Mouse (Mus musculus) layer of hippocampus, postnatal 10 days (tissue): Measurements from ENCODE around the gene Zkscan16. TPM values are rescaled to one million over a fixed set of nuclear protein-coding genes. Genes with fewer than 3 reads are reported as not detected.

ENCODE experiments used
- DNase-seq, 2 experiments: peaks; one replicate each; pipeline ENCODE4 v3.0.0; 2021; ENCODE audit warnings: low spot score in 2 of 2
- long read RNA-seq: library from polyadenylated mRNA; stranded (forward); transcript quantifications from one replicate; pipeline ENCODE4 v2.0.0, GENCODE M21; 2023
- total RNA-seq, 2 experiments: library from RNA; stranded (reverse); gene quantifications; 2 replicates each; pipeline ENCODE4 v1.2.3; 2021

Zkscan16 gene
- total RNA-seq: 10 to 100 TPM; 22.5 to 26.9 TPM
- long read RNA-seq, partial matches to known transcripts: 2 of 4 reads
- long read RNA-seq, other reads (novel, unspliced or antisense): 2 of 4 reads

DNA sequence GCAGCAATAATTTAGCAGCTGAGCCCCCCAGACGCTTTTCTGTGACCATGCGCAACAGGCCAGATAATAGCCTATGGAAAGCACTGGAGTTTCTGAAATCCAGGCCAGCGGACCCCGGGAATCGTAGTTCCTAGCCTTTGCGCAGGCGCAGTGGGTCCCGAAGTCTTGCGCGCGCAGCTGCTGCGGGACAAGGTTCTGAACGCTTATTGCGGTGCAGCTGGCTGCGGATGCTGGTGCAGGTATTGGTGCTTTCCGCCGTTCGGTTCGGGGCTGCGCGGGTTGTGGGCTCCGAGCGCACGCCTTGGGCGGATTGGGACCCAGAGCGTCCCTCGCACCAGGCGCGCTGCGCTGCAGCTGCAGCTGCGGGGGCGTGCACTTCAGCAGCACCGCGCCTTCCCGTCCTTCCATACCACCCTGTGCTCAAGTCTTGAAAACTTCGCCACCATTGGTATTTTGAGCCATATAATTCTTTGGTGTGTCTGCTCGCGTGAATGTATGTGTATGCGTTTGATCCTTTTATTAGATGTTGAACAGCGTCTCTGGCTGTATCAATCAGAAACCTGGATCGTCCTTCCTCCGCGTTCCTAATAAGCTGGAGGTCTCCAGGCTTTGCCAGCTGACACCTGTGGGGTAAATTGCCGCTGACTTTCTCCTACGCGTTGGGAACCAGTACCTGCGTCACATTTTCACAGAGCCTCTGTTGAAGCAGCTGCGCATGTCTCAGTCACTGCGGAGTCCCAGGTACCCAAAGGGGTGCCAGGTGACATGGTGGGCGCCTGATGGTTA lies at the start of gene Zkscan16:
Zkscan16 (plus strand) TSS at position 209 of the 786 bp plus-strand sequence.
- DNase-seq: peak; percentile 91 to 93

DNA sequence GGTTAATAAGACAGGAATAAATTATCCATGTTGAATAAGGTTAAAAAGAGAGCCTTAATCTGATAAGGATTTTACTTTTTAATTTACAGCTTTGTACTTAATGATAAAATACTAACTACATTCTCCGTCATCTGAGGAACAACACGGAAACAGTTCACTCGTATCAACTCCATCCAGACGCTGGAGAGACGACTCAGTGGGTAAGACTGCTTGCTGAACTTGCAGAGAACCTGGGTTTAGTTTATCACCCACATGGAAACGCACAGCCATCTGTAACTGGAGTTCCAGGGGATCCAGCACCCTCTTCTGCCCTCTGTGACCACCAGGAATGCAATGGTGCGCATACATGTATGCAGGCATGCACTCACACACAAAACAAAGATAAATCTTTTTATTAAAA lies 49.0 kb upstream of the Zkscan16 start:
- DNase-seq: no peak

DNA sequence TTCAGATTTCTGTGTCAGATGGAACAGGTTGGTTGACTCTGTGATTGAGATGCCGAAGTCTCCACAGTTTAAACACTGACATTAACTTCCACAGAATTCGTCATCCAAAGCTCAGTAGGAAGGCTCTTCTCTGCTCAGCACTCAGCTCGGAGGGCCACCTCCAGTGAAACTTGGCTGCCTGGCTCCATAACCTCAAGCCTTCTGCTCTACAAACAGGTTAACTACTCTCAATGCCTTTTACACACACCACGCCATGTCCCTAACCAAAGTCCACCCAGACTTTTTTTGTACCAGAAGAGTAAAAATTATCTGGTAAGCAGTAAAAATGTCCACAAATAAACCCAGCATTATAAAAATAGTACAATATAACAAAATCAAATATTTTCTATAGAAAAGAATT lies 46.0 kb upstream of the Zkscan16 start:
- no peak for DNase-seq

DNA sequence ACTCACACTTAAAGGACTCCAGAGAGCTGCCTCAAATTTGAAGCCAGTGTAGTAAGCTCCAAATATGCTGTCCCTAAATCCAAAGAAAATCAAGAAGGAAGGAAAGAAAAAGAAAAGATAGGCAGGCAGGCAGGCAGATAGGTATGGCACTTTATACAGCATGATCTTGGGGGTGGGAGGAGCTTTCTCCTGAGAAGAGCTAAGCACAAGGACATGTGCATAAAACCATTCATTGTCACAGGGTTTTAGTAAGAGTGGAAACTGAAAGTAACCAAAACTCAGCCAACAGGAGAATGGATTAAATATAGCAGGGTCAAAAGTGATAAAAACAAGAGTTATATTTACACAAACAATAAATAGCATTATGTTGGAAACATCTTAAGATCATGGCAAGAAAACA lies 45.1 kb upstream of the Zkscan16 start:
- no peak for DNase-seq

DNA sequence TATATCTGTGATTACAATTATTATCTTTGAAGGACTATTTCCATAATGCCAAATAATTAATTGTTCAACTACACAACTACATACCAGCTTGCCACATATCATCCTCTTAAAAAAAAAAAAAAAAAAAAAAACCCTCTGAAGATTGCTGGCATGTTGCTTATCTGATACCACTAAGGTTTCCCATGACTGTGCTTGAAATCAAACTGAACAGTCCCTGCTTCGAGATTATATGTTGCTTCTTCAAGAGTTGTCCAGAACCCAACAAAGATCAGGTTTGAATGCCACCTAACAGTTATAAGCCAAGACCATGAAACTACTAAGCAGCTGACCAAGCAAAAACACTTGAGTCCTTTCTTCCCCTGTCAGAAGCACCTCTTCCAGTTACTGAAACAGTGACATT lies 36.0 kb upstream of the Zkscan16 start:
- no peak for DNase-seq

DNA sequence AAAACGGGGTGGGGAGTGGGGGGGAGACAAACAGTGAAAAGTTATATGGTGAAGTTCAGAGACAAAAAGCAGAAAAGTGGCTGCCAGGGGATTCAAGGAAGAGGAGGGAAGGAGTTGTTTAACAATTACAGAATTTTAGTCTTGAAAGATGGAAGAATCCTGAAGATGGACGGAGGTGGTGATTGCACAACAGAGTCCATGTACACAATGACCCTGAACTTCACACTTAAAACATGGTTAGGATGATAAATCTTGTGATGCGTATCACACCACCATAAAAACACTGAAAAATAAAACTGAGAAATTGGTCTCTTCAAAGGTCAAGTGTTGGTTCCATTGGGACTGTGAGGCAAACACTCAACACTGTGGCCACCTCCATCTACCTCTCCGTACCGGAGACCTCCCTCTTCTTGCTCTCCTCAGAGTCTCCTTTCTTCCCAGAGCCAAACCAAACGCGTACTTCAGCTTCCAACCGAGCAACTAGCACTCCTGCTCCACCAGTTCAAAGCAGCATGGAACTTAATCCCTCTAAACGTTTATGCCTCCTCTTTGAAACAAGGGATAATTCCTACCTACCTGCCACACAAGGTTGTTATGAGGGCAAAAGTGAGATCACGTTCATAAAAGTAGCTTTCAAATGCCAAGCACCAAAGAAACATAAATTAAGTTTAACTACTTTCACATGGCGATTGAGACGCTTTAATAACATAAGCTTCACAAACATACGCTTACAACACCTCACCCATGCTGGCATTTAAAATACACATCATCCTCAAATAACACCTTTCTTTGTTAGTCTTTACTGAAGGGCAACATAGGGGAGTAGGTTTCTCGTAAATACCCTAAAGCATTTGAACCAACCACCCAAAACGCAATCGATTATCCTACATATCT lies 33.0 kb upstream of the Zkscan16 start:
- no peak for DNase-seq

DNA sequence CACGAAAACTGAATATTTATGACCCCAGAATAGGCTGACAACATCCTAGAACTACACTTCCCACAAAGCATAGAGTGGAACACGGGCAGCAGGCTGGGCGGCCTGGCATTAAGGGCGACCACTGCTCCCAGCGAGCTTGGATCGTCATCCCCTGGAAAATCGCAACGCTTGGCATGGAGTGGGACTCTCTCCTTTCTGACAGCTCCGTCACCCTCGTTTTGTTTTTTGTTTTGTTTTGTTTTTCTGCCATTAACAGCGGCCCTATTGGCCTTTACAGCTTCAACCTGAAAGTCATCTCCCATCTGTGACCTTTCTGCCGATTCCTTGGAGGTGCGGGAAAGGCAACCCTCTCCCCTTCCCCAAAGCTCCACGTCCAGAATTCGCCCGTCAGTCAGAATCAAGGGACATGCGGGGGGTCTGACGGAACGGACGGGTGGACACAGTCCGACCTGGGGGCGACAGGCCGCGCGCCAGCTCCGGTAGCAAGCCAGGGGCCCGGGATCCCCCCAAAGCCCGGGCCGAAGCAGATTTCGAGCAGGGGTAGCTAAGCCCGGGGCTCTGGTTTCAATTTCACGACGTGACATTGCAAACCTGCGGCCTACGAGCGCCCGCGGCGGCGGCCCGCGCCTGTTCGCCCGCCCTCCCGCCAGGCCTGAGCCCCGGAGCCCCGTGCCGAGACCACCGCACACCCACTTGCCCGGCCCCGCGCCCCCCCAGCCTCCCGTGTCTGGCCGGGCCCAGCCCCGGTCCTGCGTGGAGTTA lies 32.2 kb upstream of the Zkscan16 start:
- DNase-seq: peak; percentile 65 to 74

DNA sequence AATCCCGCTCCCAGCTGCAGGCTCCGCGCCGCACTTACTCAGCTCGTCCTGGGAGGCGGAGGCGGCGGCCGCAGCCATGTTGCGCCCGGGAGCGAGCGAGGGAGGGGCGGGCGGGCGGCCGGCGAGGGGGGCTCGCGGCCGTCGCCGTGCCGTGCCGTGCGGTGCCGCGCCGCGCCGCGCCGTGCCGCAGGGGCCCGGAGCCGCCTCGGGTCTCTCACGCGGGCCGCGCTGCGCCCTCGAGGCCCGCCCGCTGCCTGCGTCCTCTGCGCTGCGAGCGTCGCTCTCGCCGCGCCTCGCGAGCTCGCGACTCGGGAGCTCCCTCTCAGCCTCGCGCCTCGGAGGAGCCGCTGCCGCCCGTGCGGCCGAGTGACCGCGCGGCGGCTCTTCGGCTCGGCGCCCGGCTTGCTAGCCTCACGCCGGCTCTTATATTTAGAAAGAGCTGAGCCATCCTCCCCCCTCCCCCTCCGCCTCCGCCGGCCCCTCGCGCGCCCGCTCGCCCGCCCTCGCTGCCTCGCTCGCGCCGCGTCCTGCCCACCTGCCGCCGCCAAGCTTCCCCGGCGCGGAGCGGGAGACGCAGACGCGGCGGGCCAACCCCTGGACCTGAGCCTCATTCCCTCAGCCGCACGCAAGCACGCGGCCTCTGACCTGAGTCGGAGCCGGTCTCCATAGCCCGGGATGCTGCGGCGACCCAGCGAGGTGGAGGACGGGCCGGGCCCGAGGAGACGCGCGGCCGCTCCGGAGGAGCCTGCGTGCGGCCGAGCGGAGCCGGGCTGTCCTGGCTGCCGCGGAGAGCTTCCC lies 31.4 kb upstream of the Zkscan16 start:
- DNase-seq: peak; percentile 69 to 76

DNA sequence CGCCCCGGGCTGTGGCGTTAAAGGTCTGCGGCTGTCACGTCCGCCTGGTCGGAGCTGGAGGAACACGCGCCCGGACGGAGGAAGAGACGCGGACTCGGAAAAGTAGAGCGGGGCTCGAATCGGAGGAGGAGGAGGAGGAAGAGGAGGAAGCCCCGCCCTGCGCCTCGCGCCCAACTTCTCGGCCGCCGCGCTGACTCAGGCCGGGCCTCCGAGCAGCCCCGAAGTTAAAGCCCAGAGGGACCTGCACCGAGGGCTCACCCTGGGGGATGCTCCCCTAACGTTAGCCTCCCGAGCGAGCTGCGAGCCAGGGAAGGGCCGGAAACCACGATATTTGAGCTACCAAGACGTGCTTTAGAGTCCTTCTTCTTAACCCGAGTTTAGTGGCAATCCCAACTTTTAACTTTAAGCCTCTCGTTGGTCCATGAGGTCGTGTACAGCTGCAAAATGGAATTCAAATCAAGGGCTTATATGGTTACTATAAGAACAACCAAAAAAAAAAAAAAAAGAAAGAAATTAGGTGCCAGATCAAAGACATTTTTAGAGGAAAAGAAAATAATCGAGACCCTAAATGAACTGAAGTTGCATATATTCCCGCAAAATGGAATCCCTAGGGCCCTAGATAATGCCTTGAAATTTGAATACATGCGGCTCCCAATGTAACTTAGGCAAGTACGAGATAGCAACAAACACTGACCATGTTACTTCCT lies 30.6 kb upstream of the Zkscan16 start, which contains the start of gene Ecpas:
Ecpas (minus strand) TSS at position 121 of the 707 bp plus-strand sequence.
- peak in 1 of 2 experiments; percentile 80 for DNase-seq

DNA sequence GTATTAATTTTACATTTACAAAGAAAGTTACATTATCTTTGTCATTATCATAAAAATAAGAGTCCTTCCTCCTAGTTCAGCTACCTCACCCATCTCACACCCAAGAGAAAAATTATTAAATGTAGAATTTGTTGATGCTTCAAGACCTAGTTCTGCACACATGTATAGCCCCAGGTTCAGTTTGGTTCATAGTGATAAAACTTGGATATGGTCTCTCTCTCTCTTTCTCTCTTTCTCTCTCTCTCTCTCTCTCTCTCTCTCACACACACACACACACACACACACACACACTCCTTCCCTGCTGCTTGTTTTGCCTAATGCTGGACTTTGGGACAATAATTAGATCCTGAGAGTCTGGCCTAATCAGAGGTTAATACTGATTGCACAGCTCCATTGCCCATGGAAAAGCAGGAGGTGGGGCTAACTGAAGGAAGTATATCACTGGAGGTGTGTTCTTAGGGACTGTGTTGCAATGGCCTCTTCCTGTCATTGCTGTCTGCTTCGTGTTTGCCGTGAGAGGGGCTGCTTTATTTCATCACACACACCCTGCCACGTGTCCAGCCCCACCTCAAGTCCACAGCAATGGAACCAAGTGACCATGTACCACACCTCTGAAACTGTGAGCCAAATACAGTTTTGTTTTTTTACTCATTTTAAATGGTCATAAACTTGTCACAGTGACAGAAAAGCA lies 29.9 kb upstream of the Zkscan16 start:
- no peak for DNase-seq

DNA sequence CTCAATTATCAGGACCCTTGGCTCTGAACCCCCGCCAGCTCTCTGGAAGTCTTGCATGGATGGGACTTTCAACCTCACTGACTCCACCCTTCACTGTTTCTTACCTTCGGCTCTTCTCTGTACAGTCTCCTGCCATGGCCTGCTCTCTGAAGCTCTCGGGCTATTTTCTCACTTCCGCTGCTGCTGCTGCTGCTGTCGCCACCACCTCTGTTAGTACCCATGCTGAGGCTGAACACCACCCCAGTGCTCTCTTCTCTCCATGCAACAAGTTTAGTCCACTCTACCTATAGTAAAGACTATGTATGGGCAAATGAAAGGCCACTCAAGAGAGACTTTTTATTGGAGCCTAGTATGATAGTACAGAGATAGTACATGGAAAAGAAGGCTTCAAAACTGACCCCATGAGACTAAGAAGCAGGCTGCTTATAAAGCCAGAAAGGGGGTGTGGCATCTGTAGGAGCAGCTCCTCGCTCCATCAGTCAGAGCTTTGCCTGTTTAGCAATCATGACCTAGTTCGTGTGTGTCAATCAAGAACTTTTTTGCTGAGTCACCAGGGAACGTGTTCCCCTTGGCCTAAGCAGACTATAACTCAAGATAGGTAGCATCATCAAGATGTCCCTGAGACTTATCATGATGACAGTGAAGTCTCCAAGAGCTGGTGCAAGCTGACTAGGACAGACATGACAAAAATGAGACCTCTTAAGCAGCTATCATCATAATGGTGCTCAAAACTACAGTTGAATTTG lies 28.2 kb upstream of the Zkscan16 start:
- no peak for DNase-seq

DNA sequence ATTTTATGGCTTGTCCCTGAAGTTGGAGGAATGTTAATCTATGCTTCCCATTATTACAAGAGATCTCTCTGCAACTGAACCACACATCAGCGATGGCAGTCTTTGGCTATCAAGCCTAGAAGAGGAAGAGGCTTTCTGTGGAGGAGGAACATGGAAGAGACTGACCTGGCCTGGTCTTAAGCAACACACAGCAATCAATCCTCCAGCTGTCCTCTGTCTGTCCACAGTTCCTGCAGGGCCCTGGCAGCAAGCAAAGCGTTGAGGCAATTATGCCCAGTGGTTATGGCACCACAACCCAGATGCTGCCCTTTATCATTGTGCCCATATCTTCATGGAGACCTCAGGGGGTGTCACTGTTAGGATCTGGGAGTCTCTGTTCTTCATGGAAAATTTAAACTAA lies 19.5 kb upstream of the Zkscan16 start:
- no peak for DNase-seq

DNA sequence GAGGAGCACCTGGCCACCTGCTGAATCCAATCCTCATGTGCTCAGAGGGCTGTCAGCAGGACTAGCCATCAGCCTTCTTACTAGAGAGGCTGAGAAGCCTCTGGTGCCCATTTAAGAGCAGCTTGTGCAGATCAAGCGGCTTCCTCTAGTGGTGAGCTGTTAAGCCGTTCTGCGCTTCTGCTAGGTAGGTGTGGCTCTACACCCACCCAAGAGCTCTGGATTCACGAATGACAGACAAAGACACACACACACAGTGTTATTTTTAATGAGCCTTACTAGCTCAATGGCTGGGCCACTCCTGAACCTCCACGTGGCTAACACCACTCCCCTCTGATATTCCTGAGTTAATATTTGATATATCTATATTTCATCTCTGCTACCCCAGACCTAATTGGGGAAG lies 17.8 kb upstream of the Zkscan16 start:
- DNase-seq: no peak

DNA sequence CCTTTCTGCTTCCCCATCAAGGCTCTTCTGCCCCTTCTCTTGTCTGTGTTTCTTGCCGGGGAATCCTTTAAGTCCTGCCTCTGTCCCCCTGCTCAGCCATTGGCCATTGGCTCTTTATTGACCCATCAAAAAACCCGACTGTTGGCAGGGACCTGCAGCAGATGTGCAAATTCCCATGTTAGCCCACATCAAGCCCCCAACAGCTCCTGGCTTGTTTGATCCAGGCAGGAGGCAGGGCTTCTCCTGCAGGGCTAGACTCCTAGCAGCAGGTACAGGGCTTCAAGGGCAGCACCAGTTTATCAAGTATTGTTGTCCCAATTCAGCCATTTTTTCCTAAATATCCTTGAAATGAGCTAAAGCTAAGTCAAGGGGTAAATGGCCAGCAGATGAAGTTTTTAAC lies 17.3 kb upstream of the Zkscan16 start:
- DNase-seq: no peak

DNA sequence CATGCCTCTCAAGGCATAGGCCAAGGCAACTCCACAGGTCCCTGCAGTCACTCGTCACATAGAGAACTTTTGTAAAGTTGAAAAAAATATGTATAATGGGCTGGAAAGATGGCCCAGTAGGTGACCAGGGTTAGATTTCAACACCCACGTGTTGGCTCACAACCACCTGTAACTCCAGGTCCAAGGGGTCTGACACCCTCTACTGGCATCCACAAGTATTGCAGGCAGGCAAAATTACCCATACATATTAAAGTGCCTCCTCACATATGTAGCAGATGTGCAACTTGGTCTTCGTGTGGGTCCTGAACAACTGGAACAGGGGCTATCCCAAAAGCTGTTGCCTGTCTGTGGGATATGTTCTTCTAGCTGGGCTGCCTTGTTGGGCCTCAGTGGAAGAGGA lies 15.8 kb upstream of the Zkscan16 start:
- DNase-seq: no peak

DNA sequence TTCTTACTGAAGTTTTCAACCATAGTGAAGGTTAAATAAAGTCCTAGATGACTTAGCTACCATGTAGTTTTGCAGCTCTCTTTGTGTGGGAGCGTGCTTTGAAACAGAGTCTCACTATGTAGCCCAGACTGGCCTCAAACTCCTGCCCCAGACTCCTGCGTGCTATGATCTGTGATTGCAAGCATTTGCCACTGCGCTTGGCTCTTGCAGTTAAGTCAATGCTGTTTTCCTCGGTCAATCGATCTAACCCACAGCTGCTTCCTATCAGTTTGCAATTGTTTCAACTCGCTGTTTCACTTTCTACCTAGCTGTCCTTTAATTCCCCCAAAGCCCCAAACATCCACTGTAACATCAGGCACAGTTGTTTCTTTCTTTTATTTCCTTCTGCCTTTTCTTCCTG lies 10.9 kb upstream of the Zkscan16 start:
- no peak for DNase-seq

DNA sequence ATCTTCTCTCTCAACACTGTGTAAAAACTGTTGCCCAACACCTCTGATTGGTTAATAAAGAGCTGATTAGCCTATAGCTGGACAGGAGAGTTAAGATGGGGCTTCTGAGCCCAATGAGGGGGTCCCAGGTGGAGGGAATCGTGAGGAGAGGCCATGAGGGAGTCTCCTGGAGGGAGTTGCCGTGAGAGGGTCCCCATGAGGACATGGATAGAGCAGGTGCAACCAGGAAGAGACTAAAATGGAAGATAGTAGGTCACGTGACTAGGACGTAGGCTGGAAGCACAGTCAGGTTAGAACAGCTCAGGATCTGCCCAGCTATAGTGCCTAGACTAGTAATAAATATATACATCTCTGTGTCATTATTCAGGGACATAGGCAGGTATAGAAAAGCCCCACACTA lies 9.1 kb upstream of the Zkscan16 start:
- DNase-seq: no peak

DNA sequence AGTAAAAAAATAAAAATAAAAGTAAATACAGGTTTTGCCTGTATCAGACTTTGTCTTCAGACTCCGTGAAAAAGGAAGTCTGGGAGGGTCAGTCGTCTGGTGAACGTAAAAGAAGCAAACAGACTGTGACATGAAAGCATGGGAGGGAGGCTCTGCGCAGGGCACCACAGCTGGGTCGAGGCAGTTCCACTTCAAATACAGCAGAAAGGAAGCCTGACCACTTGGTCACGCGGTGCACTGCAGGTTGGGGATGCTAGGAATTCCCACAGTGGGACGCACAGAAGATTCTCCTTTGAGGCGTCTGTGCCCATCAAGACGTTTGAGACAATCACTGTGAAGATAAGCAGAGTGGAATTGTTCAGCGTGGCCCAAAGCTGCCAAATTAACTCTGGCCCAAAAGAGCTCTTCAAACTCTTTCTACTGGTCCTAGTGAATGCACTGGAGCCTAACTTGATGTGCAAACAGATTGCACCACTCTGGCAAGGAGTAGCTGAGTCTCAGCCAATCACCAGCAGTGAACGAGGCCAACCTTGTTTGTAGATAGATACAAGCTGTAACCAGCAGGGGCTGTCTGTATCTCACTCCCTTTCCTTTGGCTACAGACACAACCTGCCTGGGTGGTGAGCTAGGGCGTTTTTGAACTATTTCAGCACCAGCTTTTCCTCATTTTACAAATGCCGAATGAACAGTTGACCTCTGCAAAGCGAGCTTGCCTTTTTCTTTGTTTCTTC lies 8.5 kb upstream of the Zkscan16 start:
- DNase-seq: peak; percentile 49 to 61
